Mouse (Mus musculus) CH12.LX (cell line): ENCODE measurements around the gene Lrrn4cl. TPM values are rescaled to one million over a fixed set of nuclear protein-coding genes. Genes with fewer than 3 reads are reported as not detected.

ENCODE experiments used
- DNase-seq: peaks from one replicate; pipeline ENCODE4 v3.0.0-alpha.2; 2013; ENCODE audit errors: extremely low read depth
- H3K27ac ChIP-seq: 2 replicates; pipeline ENCODE4 v1.5.1; 2012; ENCODE audit warnings: low read depth, mild to moderate bottlenecking, control low read depth, moderate library complexity; ENCODE audit not compliant: insufficient read depth
- H3K27me3 ChIP-seq: replicated peaks from 2 replicates; pipeline ENCODE3; 2012; ENCODE audit warnings: inconsistent platforms
- H3K36me3 ChIP-seq, 2 experiments: replicated peaks in 1 of 2; 2 replicates each; pipeline versions ENCODE3 to v1.6.1; 2012; ENCODE audit warnings: inconsistent platforms in 1 of 2, low read length in 1 of 2, mild to moderate bottlenecking in 1 of 2, mixed read lengths in 1 of 2, moderate library complexity in 1 of 2; ENCODE audit not compliant: control insufficient read depth in 1 of 2, insufficient read depth in 1 of 2
- H3K4me1 ChIP-seq, 2 experiments: 2 replicates each; pipeline ENCODE4 v1.6.1; 2012; ENCODE audit warnings: inconsistent platforms in 1 of 2, moderate library complexity in 1 of 2; ENCODE audit not compliant: insufficient read depth in 2 of 2, control insufficient read depth in 1 of 2
- H3K4me2 ChIP-seq: 2 replicates; pipeline ENCODE4 v1.6.1; 2012; ENCODE audit warnings: low read depth, mild to moderate bottlenecking, control low read depth; ENCODE audit not compliant: poor library complexity, insufficient read depth, severe bottlenecking
- H3K4me3 ChIP-seq, 3 experiments: fragments of 150-350 bp in 1 of 3; sonication (generic) in 1 of 3; replicated peaks in 1 of 3; 2 replicates each; pipeline versions ENCODE3 to v1.5.1; 2011 to 2012; ENCODE audit warnings: low read depth in 2 of 3, low read length in 2 of 3, mild to moderate bottlenecking in 2 of 3, moderate library complexity in 2 of 3, control low read depth in 1 of 3, improper control_type of control experiment in 1 of 3, inconsistent platforms in 1 of 3, mixed read lengths in 1 of 3; ENCODE audit not compliant: poor library complexity in 1 of 3
- H3K79me2 ChIP-seq: replicated peaks from 2 replicates; pipeline ENCODE4 v1.6.1; 2012; ENCODE audit warnings: mild to moderate bottlenecking, moderate library complexity; ENCODE audit not compliant: control insufficient read depth, poor library complexity, insufficient read depth, severe bottlenecking; ENCODE audit errors: extremely low read depth
- H3K9ac ChIP-seq: 2 replicates; pipeline ENCODE4 v1.6.1; 2012; ENCODE audit warnings: low read depth, mild to moderate bottlenecking, control low read depth, moderate library complexity; ENCODE audit not compliant: insufficient read depth
- H3K9me3 ChIP-seq: replicated peaks from 2 replicates; pipeline ENCODE3; 2012; ENCODE audit warnings: low read length, inconsistent platforms, mixed read lengths
- BHLHE40 ChIP-seq: IDR thresholded peaks from 2 replicates; pipeline ENCODE4 v1.6.1; 2011; ENCODE audit warnings: mild to moderate bottlenecking, low read depth, low read length, improper control_type of control experiment
- CHD1 ChIP-seq: IDR thresholded peaks from 2 replicates; pipeline ENCODE4 v1.6.1; 2012; ENCODE audit warnings: low read depth, low read length, improper control_type of control experiment, inconsistent platforms
- CHD2 ChIP-seq: IDR thresholded peaks from 2 replicates; pipeline ENCODE4 v1.6.1; 2011; ENCODE audit warnings: low read length, improper control_type of control experiment
- E2F4 ChIP-seq: IDR thresholded peaks from 2 replicates; pipeline ENCODE4 v1.6.1; 2011; ENCODE audit warnings: low read depth, low read length, improper control_type of control experiment; ENCODE audit not compliant: insufficient replicate concordance
- ELF1 ChIP-seq: IDR thresholded peaks from 2 replicates; pipeline ENCODE4 v1.6.1; 2014; ENCODE audit warnings: low read depth, mild to moderate bottlenecking, inconsistent platforms, low read length, improper control_type of control experiment
- HCFC1 ChIP-seq: IDR thresholded peaks from 2 replicates; pipeline ENCODE4 v1.6.1; 2012; ENCODE audit warnings: low read depth, mild to moderate bottlenecking, inconsistent platforms, low read length, improper control_type of control experiment
- IRF4 ChIP-seq: IDR thresholded peaks from 2 replicates; pipeline ENCODE4 v1.6.1; 2014; ENCODE audit warnings: low read depth, mild to moderate bottlenecking, inconsistent platforms, low read length, improper control_type of control experiment
- JUN ChIP-seq: IDR thresholded peaks from 2 replicates; pipeline ENCODE4 v1.6.1; 2011; ENCODE audit warnings: low read depth, mild to moderate bottlenecking, low read length, improper control_type of control experiment, moderate library complexity; ENCODE audit not compliant: insufficient read depth
- JUND ChIP-seq: conservative IDR thresholded peaks from 2 replicates; pipeline ENCODE4 v1.6.1; 2011; ENCODE audit warnings: low read depth, low read length, improper control_type of control experiment
- KAT2A ChIP-seq: IDR thresholded peaks from 2 replicates; pipeline ENCODE4 v1.6.1; 2012; ENCODE audit warnings: low read length, improper control_type of control experiment, inconsistent platforms; ENCODE audit not compliant: insufficient replicate concordance
- MAFK ChIP-seq: IDR thresholded peaks from 2 replicates; pipeline ENCODE4 v1.6.1; 2011; ENCODE audit warnings: low read length, improper control_type of control experiment; ENCODE audit not compliant: insufficient replicate concordance
- MAX ChIP-seq: IDR thresholded peaks from 2 replicates; pipeline ENCODE4 v1.6.1; 2011; ENCODE audit warnings: low read length, improper control_type of control experiment
- MAZ ChIP-seq: IDR thresholded peaks from 2 replicates; pipeline ENCODE4 v1.6.1; 2012; ENCODE audit warnings: low read depth, mild to moderate bottlenecking, inconsistent platforms, low read length, improper control_type of control experiment, moderate library complexity
- MEF2A ChIP-seq: IDR thresholded peaks from 2 replicates; pipeline ENCODE4 v1.6.1; 2014; ENCODE audit warnings: low read depth, mild to moderate bottlenecking, inconsistent platforms, low read length, improper control_type of control experiment, borderline replicate concordance
- MXI1 ChIP-seq: IDR thresholded peaks from 2 replicates; pipeline ENCODE4 v1.6.1; 2011; ENCODE audit warnings: mild to moderate bottlenecking, low read depth, low read length, improper control_type of control experiment
- MYC ChIP-seq: IDR thresholded peaks from 2 replicates; pipeline ENCODE4 v1.6.1; 2011; ENCODE audit warnings: low read depth, mild to moderate bottlenecking, improper control_type of control experiment, low read length
- NELFE ChIP-seq: IDR thresholded peaks from 2 replicates; pipeline ENCODE4 v1.6.1; 2011; ENCODE audit warnings: low read depth, low read length, improper control_type of control experiment
- PAX5 ChIP-seq: IDR thresholded peaks from 2 replicates; pipeline ENCODE4 v1.6.1; 2012; ENCODE audit warnings: low read length, inconsistent platforms, mixed read lengths
- POLR2A ChIP-seq: IDR thresholded peaks from 2 replicates; pipeline ENCODE4 v1.6.1; 2011; ENCODE audit warnings: low read depth, mild to moderate bottlenecking, improper control_type of control experiment, low read length
- POLR2AphosphoS2 ChIP-seq: IDR thresholded peaks from 2 replicates; pipeline ENCODE4 v1.6.1; 2011; ENCODE audit warnings: low read depth, low read length, improper control_type of control experiment
- RAD21 ChIP-seq: IDR thresholded peaks from 2 replicates; pipeline ENCODE4 v1.6.1; 2011; ENCODE audit warnings: low read depth, mild to moderate bottlenecking, low read length, improper control_type of control experiment, moderate library complexity
- RCOR1 ChIP-seq: conservative IDR thresholded peaks from 2 replicates; pipeline ENCODE4 v1.6.1; 2012; ENCODE audit warnings: low read depth, mild to moderate bottlenecking, inconsistent platforms, low read length, improper control_type of control experiment
- SIN3A ChIP-seq: IDR thresholded peaks from 2 replicates; pipeline ENCODE4 v1.6.1; 2012; ENCODE audit warnings: low read length, improper control_type of control experiment, inconsistent platforms
- TCF12 ChIP-seq: IDR thresholded peaks from 2 replicates; pipeline ENCODE4 v1.6.1; 2014; ENCODE audit warnings: low read depth, mild to moderate bottlenecking, inconsistent platforms, low read length, improper control_type of control experiment
- USF1 ChIP-seq: IDR thresholded peaks from 2 replicates; pipeline ENCODE4 v1.6.1; 2014; ENCODE audit warnings: low read depth, mild to moderate bottlenecking, inconsistent platforms, low read length, improper control_type of control experiment
- USF2 ChIP-seq: conservative IDR thresholded peaks from 2 replicates; pipeline ENCODE4 v1.6.1; 2011; ENCODE audit warnings: low read depth, low read length, improper control_type of control experiment
- ZKSCAN1 ChIP-seq: IDR thresholded peaks from 2 replicates; pipeline ENCODE4 v1.6.1; 2012; ENCODE audit warnings: low read depth, inconsistent platforms, low read length, improper control_type of control experiment, borderline replicate concordance
- ZNF384 ChIP-seq: IDR thresholded peaks from 2 replicates; pipeline ENCODE4 v1.6.1; 2012; ENCODE audit warnings: low read depth, low read length, improper control_type of control experiment, inconsistent platforms
- dilution Hi-C: fragments of 300-500 bp; cut with MboI; formaldehyde crosslinking; loops from 2 replicates; pipeline ENCODE4 v1.14.3; 2020; ENCODE audit warnings: low sequenced_read_pairs; ENCODE audit not compliant: extremely low pct_unique_long_range_greater_than_20kb, extremely low pct_ligation_motif_present
- in situ Hi-C: fragments of 300-500 bp; cut with MboI; formaldehyde crosslinking; loops from 3 replicates; pipeline ENCODE4 v1.14.3; 2019; ENCODE audit warnings: low sequenced_read_pairs, low pct_ligation_motif_present, low pct_unique_long_range_greater_than_20kb, mixed read lengths
- polyA plus RNA-seq: library from polyadenylated mRNA; unstranded; fragments of >175 nt; gene quantifications from 2 replicates; pipeline ENCODE4 v1.2.1, GENCODE M21; 2012; ENCODE audit warnings: low read depth; ENCODE audit not compliant: insufficient read length
- total RNA-seq, 2 experiments: library from RNA; depleted of rRNA; stranded (reverse); fragments of 300-350 nt in 1 of 2; fragments of >200 nt in 1 of 2; gene quantifications; 2 replicates each; pipeline ENCODE4 v1.2.3; 2012 to 2014

Lrrn4cl gene
- total and polyA plus RNA-seq, 3 experiments = 0.17 to 0.41 (median 0.31) TPM

GRCm38 (mm10) chr19:8838041-8838730 is 12.4 kb upstream of the Lrrn4cl start:
- no peaks in the 10 kb centered on the region for H3K27me3 ChIP-seq
- no peak for DNase-seq
- peak overlapping the region; percentile 56 to 65 (median 62) for H3K4me3 ChIP-seq
- in situ Hi-C loops (loop anchor here (25.0 kb wide), 1 partner anchor 1024 kb away; no protein-coding TSS in a partner anchor), dilution Hi-C loops (no loop called here)
- no peaks in the 10 kb centered on the region for H3K9me3 ChIP-seq
- no peak for TF ChIP-seq CHD1
- no peak for TF ChIP-seq MAFK
- TF ChIP-seq KAT2A = no peak
- peaks cover 20% of the 10 kb centered on the region for H3K79me2 ChIP-seq
- peak overlapping the region; percentile 96 for H3K4me2 ChIP-seq
- peaks cover 17 to 53% of the 10 kb centered on the region in 2 experiments for H3K36me3 ChIP-seq
- peak overlapping the region; percentile 75 for H3K9ac ChIP-seq
- H3K27ac ChIP-seq = peak overlapping the region; percentile 92
- peaks cover 11 to 45% of the 10 kb centered on the region in 2 experiments for H3K4me1 ChIP-seq

- DNase-seq = peak; percentile 64
- in situ Hi-C loops = loop anchor here (25.0 kb wide), 1 partner anchor 1023 kb away; no protein-coding TSS in a partner anchor
- Histone ChIP-seq H3K9ac (peak within 1 kb of the TSS; percentile 75), H3K27me3 (no peaks in the 10 kb centered on the region), H3K4me3 (peak within 1 kb of the TSS; percentile 56 to 81 (median 65)), H3K4me2 (peak within 1 kb of the TSS; percentile 96), H3K79me2 (peaks cover 20% of the 10 kb centered on the region), H3K27ac (peak within 1 kb of the TSS; percentile 92), H3K9me3 (no peaks in the 10 kb centered on the region), H3K4me1 (peaks cover 11 to 45% of the 10 kb centered on the region in 2 experiments), H3K36me3 (peaks cover 15 to 51% of the 10 kb centered on the region in 2 experiments)
- dilution Hi-C loops = no loop called here
- peak; percentile 76 for TF ChIP-seq ELF1
- TF ChIP-seq HCFC1 = peak; percentile 49; the same call in 1 of the 2 replicates
- TF ChIP-seq MXI1 = peak; percentile 48; the same call in 1 of the 2 replicates
- no peak for TF ChIP-seq MAFK
- TF ChIP-seq MYC = peak; percentile 40; the same call in 1 of the 2 replicates
- TF ChIP-seq IRF4 = 0 out of 2 replicates have a peak, but pooled peaks have one; percentile 17
- TF ChIP-seq CHD2 = peak; percentile 75
- peak; percentile 38; the same call in 1 of the 2 replicates for TF ChIP-seq POLR2A
- no peak for TF ChIP-seq USF1
- 0 out of 2 replicates have a peak, but pooled peaks have one; percentile 46 for TF ChIP-seq MAX
- TF ChIP-seq MEF2A = peak; percentile 44; the same call in 1 of the 2 replicates
- TF ChIP-seq NELFE = no peak
- TF ChIP-seq TCF12 = peak; percentile 77
- no peak for TF ChIP-seq POLR2AphosphoS2
- TF ChIP-seq MAZ = no peak; the same call in 1 of the 2 replicates
- TF ChIP-seq USF2 = no peak
- no peak for TF ChIP-seq ZNF384
- TF ChIP-seq E2F4 = no peak
- TF ChIP-seq CHD1 = peak; percentile 98
- TF ChIP-seq PAX5 = no peak
- no peak for TF ChIP-seq JUND
- TF ChIP-seq RCOR1 = no peak; the same call in 1 of the 2 replicates
- peak; percentile 36; the same call in 1 of the 2 replicates for TF ChIP-seq BHLHE40
- TF ChIP-seq JUN = no peak
- TF ChIP-seq SIN3A = peak; percentile 73
- TF ChIP-seq RAD21 = no peak
- TF ChIP-seq ZKSCAN1 = no peak
Measured at GRCm38 (mm10) chr19:8839103-8839907, 11.3 kb upstream of the Lrrn4cl start, which contains the start of gene Gng3. Gene Gng3, minus strand, starts transcription at chr19:8839194.
